Mouse (Mus musculus): ENCODE data around the gene Coro7.

GRCm38 (mm10) chr16:4705541-4705940, 26.0 kb upstream of the Coro7 start:
- TF ChIP-seq CTCF (IDR thresholded peaks at IDR 0.05; ENCODE audit: low read depth) (no peak), EP300 (IDR thresholded peaks at IDR 0.05; ENCODE audit: low read depth) (no peak)
